Mouse (Mus musculus) lung, postnatal 0 days (tissue): ENCODE measurements around the gene Hist1h2bk.

Source experiments
- CTCF ChIP-seq: IDR thresholded peaks from 2 replicates; pipeline ENCODE4 v1.5.1; 2016; ENCODE audit warnings: antibody characterized with exemption, mild to moderate bottlenecking
- EP300 ChIP-seq: IDR thresholded peaks from 2 replicates; pipeline ENCODE4 v1.6.1; 2016; ENCODE audit warnings: antibody characterized with exemption, mild to moderate bottlenecking, control low read depth

GRCm38 (mm10) chr13:22053754-22054153 is 18.1 kb downstream of the Hist1h2bk start:
- no peak for TF ChIP-seq CTCF
- no peak for TF ChIP-seq EP300
